Mouse (Mus musculus) kidney, adult 11 months (tissue): Measurements from ENCODE around the gene Myo1a.
A peak's percentile ranks its signal among the peaks of the same experiment; 100 is the strongest.

Experiments used
- DNase-seq: peaks from one replicate; pipeline ENCODE4 v3.0.0; 2022

Gene Myo1a

GRCm38 (mm10) chr10:127763914-127764680 is 59.1 kb downstream of the Myo1a start:
- peak; percentile 87 for DNase-seq

GRCm38 (mm10) chr10:127766564-127766963 is 61.6 kb downstream of the Myo1a start:
- DNase-seq, result peak; percentile 1
